Mouse (Mus musculus) thymus, adult 2 months (tissue): Measurements from ENCODE around the gene Gm826. TPM values are rescaled to one million over a fixed set of nuclear protein-coding genes. Genes with fewer than 3 reads are reported as not detected.

Source experiments
- DNase-seq: peaks from one replicate; pipeline ENCODE4 v3.0.0; 2021
- H3K27ac ChIP-seq: fragments of 200-500 bp; 2 replicates; pipeline ENCODE4 v1.5.1; 2012; ENCODE audit warnings: low read length, control low read depth; ENCODE audit not compliant: control insufficient read depth, insufficient read depth
- H3K27me3 ChIP-seq: fragments of 200-500 bp; 2 replicates; pipeline ENCODE4 v1.6.1; 2012; ENCODE audit warnings: mild to moderate bottlenecking, low read length, moderate library complexity, mixed read lengths; ENCODE audit not compliant: control insufficient read depth, insufficient read depth
- H3K36me3 ChIP-seq: fragments of 200-500 bp; 2 replicates; pipeline ENCODE4 v1.6.1; 2012; ENCODE audit warnings: mild to moderate bottlenecking, low read length, moderate library complexity; ENCODE audit not compliant: control insufficient read depth, insufficient read depth
- H3K4me1 ChIP-seq: fragments of 200-500 bp; replicated peaks from 2 replicates; pipeline ENCODE4 v1.6.1; 2012; ENCODE audit warnings: low read length; ENCODE audit not compliant: control insufficient read depth, insufficient read depth
- H3K4me3 ChIP-seq: fragments of 200-500 bp; 2 replicates; pipeline ENCODE4 v1.5.1; 2012; ENCODE audit warnings: mild to moderate bottlenecking, low read length, control low read depth, moderate library complexity; ENCODE audit not compliant: control insufficient read depth, insufficient read depth
- CTCF ChIP-seq: fragments of 200-500 bp; IDR thresholded peaks from 2 replicates; pipeline ENCODE4 v1.5.1; 2012; ENCODE audit warnings: mild to moderate bottlenecking, control low read depth, low read length, moderate library complexity, borderline replicate concordance; ENCODE audit not compliant: control insufficient read depth, poor library complexity, insufficient read depth; ENCODE audit errors: extremely low read depth
- POLR2A ChIP-seq: fragments of 200-500 bp; IDR thresholded peaks from 2 replicates; pipeline ENCODE4 v1.6.1; 2012; ENCODE audit warnings: mild to moderate bottlenecking, low read length, control low read depth, moderate library complexity; ENCODE audit not compliant: control insufficient read depth, poor library complexity, insufficient read depth; ENCODE audit errors: extremely low read depth
- WGBS: fragments of 180-500 bp; shearing (Covaris S2); methylation state at CpG from one replicate; pipeline ENCODE4 v1.1.7; 2018; 5-methylcytosine and 5-hydroxymethylcytosine counted together
- polyA plus RNA-seq: library from polyadenylated mRNA; depleted of rRNA; stranded (reverse); fragments of >200 nt; gene quantifications from 2 replicates; pipeline ENCODE4 v1.2.3, GENCODE M21; 2012

Gm826 gene
- polyA plus RNA-seq, 1 experiment = 0.44 TPM

DNA sequence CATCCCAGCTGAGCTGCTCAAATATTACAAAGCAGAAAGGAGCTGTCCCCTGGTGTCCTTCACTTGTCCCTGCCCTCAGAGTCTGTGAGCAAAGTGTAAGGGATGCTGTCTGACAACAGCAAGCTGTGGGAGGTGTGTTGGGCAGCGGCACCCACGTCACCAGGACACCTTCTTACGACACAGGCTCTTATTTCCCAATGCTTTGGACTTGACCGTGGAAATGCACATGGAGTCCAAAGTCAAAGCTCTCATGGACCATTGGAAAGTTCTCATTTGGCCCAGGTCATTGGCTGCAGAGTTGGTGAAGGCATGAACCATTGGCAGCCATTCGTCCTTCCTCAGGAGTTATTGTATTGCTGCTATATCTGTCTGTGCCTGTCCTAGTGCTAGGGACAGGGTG is 5.6 kb upstream of the Gm826 start:
- Histone ChIP-seq H3K27me3 (no peaks in the 10 kb centered on the region), H3K36me3 (no peaks in the 10 kb centered on the region), H3K27ac (no peak overlapping the region), H3K4me1 (peaks cover 13% of the 10 kb centered on the region), H3K4me3 (no peak overlapping the region)
- WGBS = 95% methylated on average over 5 of the region's 5 CpGs
- DNase-seq = no peak
- TF ChIP-seq POLR2A (no peak), CTCF (no peak)

DNA sequence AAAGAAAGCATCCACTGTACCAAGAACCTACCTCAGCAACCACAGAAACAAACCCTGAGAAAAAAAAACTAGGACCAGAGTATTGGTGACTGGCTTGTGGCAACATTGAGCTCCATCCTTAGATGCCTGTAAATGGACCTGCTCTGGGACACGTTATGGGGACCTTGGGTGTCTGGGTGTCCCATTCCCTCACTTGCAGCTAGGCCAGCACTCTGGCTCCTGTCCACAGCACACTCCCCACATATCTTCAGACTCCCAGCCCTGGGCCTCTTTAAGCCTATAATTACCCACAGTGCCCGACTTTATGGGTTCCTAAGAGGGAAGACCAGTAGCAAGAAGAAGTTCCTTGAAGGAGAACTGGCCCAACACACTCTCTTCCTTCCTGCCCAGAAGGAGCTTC is 2.1 kb upstream of the Gm826 start:
- H3K27me3 ChIP-seq = no peaks in the 10 kb centered on the region
- H3K4me3 ChIP-seq = no peak overlapping the region
- H3K27ac ChIP-seq = no peak overlapping the region
- no peak for DNase-seq
- TF ChIP-seq CTCF (no peak), POLR2A (no peak)
- H3K36me3 ChIP-seq = no peaks in the 10 kb centered on the region
- 42% methylated on average over 2 of the region's 2 CpGs for WGBS
- peaks cover 15% of the 10 kb centered on the region for H3K4me1 ChIP-seq

DNA sequence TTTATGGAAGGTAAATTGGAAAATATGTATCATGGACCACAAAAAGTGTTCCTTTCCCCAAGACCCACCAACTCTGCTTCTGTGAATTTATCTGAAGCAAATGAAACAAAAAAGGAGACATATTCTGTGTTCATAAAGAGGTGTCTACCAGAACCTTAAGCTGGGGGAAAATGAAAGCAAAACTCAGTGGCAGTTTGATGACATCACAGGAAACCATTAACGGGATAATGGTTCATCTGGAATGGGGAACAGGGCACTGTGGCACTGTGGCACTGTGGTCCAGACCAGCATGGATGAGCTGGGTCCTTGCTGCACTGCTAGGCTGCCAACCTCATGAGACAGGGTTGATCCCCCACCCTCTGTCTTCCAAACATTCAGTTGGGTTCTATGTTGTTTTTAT is 1.1 kb upstream of the Gm826 start:
- Histone ChIP-seq H3K27ac (no peak overlapping the region), H3K4me1 (peaks cover 19% of the 10 kb centered on the region), H3K27me3 (no peaks in the 10 kb centered on the region), H3K36me3 (no peaks in the 10 kb centered on the region), H3K4me3 (no peak overlapping the region)
- TF ChIP-seq CTCF (no peak), POLR2A (no peak)
- DNase-seq = no peak
- 0% methylated on average over 1 of the region's 1 CpGs for WGBS

DNA sequence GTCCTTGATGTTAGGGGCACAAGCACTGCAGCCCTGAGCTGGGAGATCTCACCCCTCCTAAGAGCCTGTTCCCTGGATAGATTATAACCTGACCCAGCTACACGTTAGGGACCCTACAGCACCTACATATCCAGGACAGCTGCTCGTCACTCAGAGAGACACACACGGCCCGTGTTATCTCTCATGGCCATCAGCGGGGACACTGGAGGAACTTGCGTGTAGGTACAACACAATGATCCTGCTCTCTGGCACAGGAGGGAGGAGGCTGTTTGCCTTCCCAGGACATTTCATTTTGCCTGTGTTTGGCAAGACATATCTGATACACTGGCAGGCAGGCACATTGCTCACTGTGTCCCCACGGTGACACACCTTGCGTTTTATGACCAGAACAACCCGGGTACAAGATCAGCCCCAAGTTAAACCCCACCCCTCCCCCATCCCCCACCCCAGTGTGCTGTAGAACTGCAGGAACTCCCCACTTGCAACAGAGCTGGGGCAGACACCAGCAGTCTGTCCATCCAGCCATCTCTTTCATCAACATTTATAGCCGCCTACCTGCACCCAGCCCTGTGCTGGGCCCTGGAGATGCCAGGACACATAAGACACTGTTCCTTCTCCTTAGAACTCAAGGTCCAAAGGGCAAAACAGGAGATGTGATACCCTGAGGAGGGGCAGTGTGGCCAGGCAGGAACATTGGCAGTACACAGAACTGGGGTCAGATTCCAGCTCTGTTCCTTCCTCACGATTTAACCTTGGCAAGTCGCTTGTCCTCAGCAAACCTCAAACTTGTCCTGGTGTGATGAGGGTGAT is 1.2 kb downstream of the Gm826 start:
- 94% methylated on average over 12 of the region's 12 CpGs for WGBS
- H3K4me3 ChIP-seq = no peak overlapping the region
- no peak for DNase-seq
- no peak overlapping the region for H3K27ac ChIP-seq
- TF ChIP-seq CTCF (no peak), POLR2A (no peak)
- H3K4me1 ChIP-seq = peaks cover 35% of the 10 kb centered on the region
- H3K36me3 ChIP-seq = no peaks in the 10 kb centered on the region
- H3K27me3 ChIP-seq = no peaks in the 10 kb centered on the region

DNA sequence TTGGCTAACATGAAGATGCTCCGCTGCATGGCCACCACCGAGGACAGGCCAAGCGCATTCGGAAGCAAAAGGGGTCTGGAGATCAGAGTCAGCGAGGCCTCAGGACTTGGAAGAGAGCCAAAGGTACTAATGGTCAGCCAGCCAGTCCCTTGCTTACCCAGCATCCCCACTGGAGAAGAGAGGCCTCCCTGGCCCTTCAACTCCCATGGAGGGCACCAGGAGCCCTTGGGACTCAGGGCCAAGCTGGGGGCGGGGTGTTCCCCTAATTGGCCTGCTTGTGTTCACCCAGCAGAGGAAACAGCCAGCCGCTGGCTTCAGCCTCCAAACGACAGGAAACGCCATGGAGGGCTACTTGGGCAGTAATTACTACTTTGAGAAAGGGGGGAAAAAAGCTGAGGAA is 5.1 kb downstream of the Gm826 start:
- H3K4me1 ChIP-seq = peaks cover 38% of the 10 kb centered on the region
- no peak overlapping the region for H3K4me3 ChIP-seq
- no peaks in the 10 kb centered on the region for H3K27me3 ChIP-seq
- TF ChIP-seq POLR2A (no peak), CTCF (no peak)
- H3K36me3 ChIP-seq = no peaks in the 10 kb centered on the region
- peak; percentile 45 for DNase-seq
- WGBS = 63% methylated on average over 9 of the region's 9 CpGs
- peak overlapping the region; percentile 91 for H3K27ac ChIP-seq

DNA sequence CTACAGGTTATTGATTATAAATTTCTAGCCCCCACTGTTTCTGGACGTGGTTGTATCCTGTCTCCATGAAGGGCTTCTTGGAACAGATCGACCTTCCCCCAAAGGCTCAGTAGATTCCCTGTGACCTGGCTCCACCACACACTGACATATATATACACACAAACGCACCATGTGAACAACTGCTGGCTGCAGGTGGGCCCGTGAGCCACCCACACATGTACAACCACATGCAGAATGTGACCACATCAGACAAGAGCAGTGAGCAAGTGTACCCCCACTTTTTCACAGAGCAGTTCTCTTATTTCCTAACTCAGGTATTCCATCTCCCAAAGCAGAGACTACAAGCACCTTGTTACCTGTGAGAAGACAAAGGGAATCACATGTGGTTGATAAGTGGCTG is 6.2 kb downstream of the Gm826 start:
- DNase-seq = peak; percentile 83
- Histone ChIP-seq H3K4me1 (peaks cover 38% of the 10 kb centered on the region), H3K27me3 (no peaks in the 10 kb centered on the region), H3K36me3 (no peaks in the 10 kb centered on the region), H3K4me3 (no peak overlapping the region), H3K27ac (peak overlapping the region; percentile 95)
- 4% methylated on average over 4 of the region's 4 CpGs for WGBS
- TF ChIP-seq POLR2A (peak; percentile 26; the same call in 1 of the 2 replicates), CTCF (no peak)
